Mouse (Mus musculus) forebrain, embryonic 14.5 days (tissue): ENCODE data around the gene Cecr2. TPM values are rescaled to one million over a fixed set of nuclear protein-coding genes. Genes with fewer than 3 reads are reported as not detected.
"Not testable (repeated sequence)": the region's sequence is repeated elsewhere in the genome, so short reads cannot be mapped to it uniquely, and the experiment has no call there.

Source experiments
- ATAC-seq: fragments of 200-750 bp; cut with Nextera tagmentation; 2 replicates; pipeline ENCODE4 v1.8.0; 2017; ENCODE audit warnings: mild to moderate bottlenecking, moderate library complexity
- DNase-seq: peaks from one replicate; pipeline ENCODE4 v3.0.0-alpha.2; 2015; ENCODE audit warnings: low spot score
- H3K27ac ChIP-seq: fragments of 300-500 bp; sonication (generic); 2 replicates; pipeline ENCODE4 v1.5.1; 2014; ENCODE audit warnings: low read depth, mild to moderate bottlenecking, control low read depth, low read length, moderate library complexity
- H3K27me3 ChIP-seq: fragments of 300-500 bp; sonication (generic); replicated peaks from 2 replicates; pipeline ENCODE4 v1.6.1; 2014; ENCODE audit warnings: low read length, control low read depth, mixed read lengths; ENCODE audit not compliant: control insufficient read depth, insufficient read depth
- H3K36me3 ChIP-seq: fragments of 300-500 bp; sonication (generic); 2 replicates; pipeline ENCODE4 v1.6.1; 2014; ENCODE audit warnings: low read length, control low read depth; ENCODE audit not compliant: control insufficient read depth, insufficient read depth
- H3K4me1 ChIP-seq: fragments of 300-500 bp; sonication (generic); 2 replicates; pipeline ENCODE4 v1.6.1; 2014; ENCODE audit warnings: antibody characterized with exemption, low read length, control low read depth; ENCODE audit not compliant: control insufficient read depth, insufficient read depth
- H3K4me2 ChIP-seq: fragments of 300-500 bp; sonication (generic); 2 replicates; pipeline ENCODE4 v1.6.1; 2014; ENCODE audit warnings: mild to moderate bottlenecking, control low read depth, low read length
- H3K4me3 ChIP-seq: fragments of 300-500 bp; sonication (generic); 2 replicates; pipeline ENCODE4 v1.5.1; 2014; ENCODE audit warnings: low read depth, low read length, control low read depth
- H3K9ac ChIP-seq: fragments of 300-500 bp; sonication (generic); 2 replicates; pipeline ENCODE4 v1.6.1; 2014; ENCODE audit warnings: mild to moderate bottlenecking, low read length, control low read depth, moderate library complexity
- H3K9me3 ChIP-seq: fragments of 300-500 bp; sonication (generic); replicated peaks from 2 replicates; pipeline ENCODE4 v1.6.1; 2016; ENCODE audit warnings: low read length, control low read depth, mixed read lengths; ENCODE audit not compliant: control insufficient read depth
- WGBS: fragments of 180-500 bp; shearing (Covaris S2); extraction: QIAGEN DNeasy Blood & Tissue Kit; methylation state at CpG from one replicate; pipeline ENCODE4 v1.1.7; 2014; 5-methylcytosine and 5-hydroxymethylcytosine counted together
- microRNA-seq: library from miRNA; unstranded; fragments of <30 nt; microRNA quantifications from one replicate; pipeline ENCODE4, GENCODE M21; 2016
- polyA plus RNA-seq: library from polyadenylated mRNA; unstranded; fragments of >200 nt; fragmentation: Nextera tagmentation; extraction: Ambion mirVana; gene quantifications from 2 replicates; pipeline ENCODE4 v1.2.1, GENCODE M21; 2014

Cecr2 gene
- polyA plus RNA-seq, 1 experiment from 2014 or later = 5.3 TPM

DNA sequence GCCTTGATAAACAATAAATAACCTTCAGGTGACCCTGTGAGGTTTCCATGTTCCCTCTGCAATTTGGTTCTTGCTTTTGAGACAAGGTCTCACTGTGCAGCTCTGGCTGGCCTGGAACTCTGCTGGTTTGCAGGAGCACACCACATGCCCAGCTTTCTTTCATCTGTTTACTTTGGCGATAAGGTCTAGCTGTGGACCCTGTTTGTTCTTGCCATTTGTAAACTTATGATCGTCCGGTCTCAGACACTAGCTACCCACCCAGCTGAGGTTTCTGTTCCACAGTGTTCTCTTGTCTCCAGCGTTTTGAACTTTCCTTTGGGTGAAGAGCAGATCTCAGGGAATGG, 141.5 kb downstream of the Cecr2 start:
- H3K9ac ChIP-seq = no peak overlapping the region
- no peak overlapping the region for H3K27ac ChIP-seq
- H3K4me3 ChIP-seq = no peak overlapping the region
- H3K4me1 ChIP-seq = no peaks in the 10 kb centered on the region
- 96% methylated on average over 4 of the region's 4 CpGs for WGBS
- DNase-seq (no peak), ATAC-seq (no peak)
- no peaks in the 10 kb centered on the region for H3K9me3 ChIP-seq
- H3K27me3 ChIP-seq = no peaks in the 10 kb centered on the region
- H3K4me2 ChIP-seq = no peak overlapping the region
- peaks cover 82% of the 10 kb centered on the region for H3K36me3 ChIP-seq

DNA sequence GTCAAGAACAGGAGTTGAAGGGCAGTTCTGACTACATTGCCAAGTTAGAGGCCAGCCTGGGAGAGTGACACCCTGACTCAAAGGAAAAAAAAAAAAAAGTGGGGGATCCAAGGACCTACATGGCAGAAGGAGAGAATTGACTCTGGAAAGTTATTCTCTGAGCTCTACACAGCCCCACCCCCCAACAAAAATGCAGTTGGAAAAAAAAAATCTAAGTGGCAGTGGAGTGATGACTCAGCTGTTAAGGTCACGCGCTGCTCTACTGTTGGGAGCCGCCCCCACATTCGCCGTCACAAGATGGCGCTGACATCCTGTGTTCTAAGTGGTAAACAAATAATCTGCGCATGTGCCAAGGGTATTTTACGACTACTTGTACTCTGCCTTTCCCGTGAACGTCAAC, 145.8 kb downstream of the Cecr2 start:
- not testable (repeated sequence) for H3K27ac ChIP-seq, H3K4me2 ChIP-seq, H3K27me3 ChIP-seq, H3K4me3 ChIP-seq, H3K9ac ChIP-seq, H3K9me3 ChIP-seq, DNase-seq, H3K4me1 ChIP-seq, ATAC-seq
- peaks cover 41% of the 10 kb centered on the region for H3K36me3 ChIP-seq
- 99% methylated on average over 7 of the region's 10 CpGs for WGBS

DNA sequence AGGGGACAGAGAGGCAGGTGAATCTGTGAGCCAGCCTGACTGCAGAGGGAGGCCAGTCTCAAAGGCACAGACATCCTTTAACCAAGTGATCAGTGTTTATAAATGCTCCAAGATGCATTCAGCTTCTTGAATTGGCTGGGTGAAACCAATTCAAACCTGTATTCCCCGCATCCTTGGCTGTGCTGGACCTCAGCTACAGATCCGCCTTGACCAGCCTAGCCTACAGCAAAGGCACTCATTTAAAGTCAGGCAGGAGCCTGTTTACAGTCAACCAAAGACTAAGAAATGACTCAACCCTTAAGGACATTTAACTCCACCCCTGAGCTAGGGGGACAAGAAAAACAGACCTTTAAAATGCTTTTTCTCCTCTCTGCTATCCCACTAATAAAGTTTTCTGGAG, 153.1 kb downstream of the Cecr2 start:
- Histone ChIP-seq H3K9ac (no peak overlapping the region), H3K36me3 (peaks cover 23% of the 10 kb centered on the region), H3K27ac (no peak overlapping the region), H3K4me3 (no peak overlapping the region), H3K27me3 (no peaks in the 10 kb centered on the region), H3K9me3 (no peaks in the 10 kb centered on the region), H3K4me1 (peaks cover 12% of the 10 kb centered on the region), H3K4me2 (no peak overlapping the region)
- no peak for ATAC-seq
- no peak for DNase-seq
- WGBS = 97% methylated on average over 2 of the region's 2 CpGs

DNA sequence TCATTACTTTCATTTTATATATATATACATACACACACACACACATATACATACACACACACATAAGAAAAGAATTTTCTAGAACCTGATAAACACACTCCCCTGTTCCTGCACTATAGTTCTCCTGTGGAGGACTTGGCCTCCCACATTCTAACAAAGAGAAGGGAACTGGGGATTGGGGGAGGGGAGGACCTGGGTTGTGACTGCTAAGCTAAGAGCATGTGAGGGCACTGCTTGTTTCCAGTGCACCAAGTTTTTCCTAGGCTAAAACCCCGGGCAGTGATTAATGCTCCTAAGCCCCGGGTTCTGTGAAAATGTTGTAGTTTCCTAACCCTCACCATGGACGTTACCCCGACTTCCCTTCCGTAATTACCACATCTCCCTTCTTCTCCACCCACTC, 154.0 kb downstream of the Cecr2 start:
- ATAC-seq = no peak
- WGBS = 93% methylated on average over 5 of the region's 5 CpGs
- H3K4me3 ChIP-seq = no peak overlapping the region

More for the DNA sequence above, 154.0 kb downstream of the Cecr2 start:
- no peaks in the 10 kb centered on the region for H3K27me3 ChIP-seq
- no peaks in the 10 kb centered on the region for H3K9me3 ChIP-seq
- H3K4me1 ChIP-seq = peaks cover 12% of the 10 kb centered on the region
- H3K4me2 ChIP-seq = no peak overlapping the region
- no peak for DNase-seq
- no peak overlapping the region for H3K27ac ChIP-seq
- no peak overlapping the region for H3K9ac ChIP-seq
- peaks cover 23% of the 10 kb centered on the region for H3K36me3 ChIP-seq

Small RNA genes within 50 kb of the gene (microRNA-seq; reads per million reads assigned to microRNA genes)
- not detected for gene Gm25193

Other genes with a start within 250 kb of the Cecr2 start
- 1.1 and 3.5 TPM in 2 replicates for gene Il17ra, start 203.1 kb upstream of the Cecr2 start, polyA plus RNA-seq
- 3.0 and 3.5 TPM in 2 replicates for gene Tmem121b, start 172.6 kb upstream of the Cecr2 start, polyA plus RNA-seq
- gene Hdhd5, start 135.1 kb upstream of the Cecr2 start, polyA plus RNA-seq = 9.0 and 10.4 TPM in 2 replicates
- 2.0 and 3.0 TPM in 2 replicates for gene Slc25a18, start 107.2 kb downstream of the Cecr2 start, polyA plus RNA-seq
- gene Atp6v1e1, start 156.4 kb downstream of the Cecr2 start, polyA plus RNA-seq = 255 and 275 TPM in 2 replicates
- 31.2 and 31.3 TPM in 2 replicates for gene Bcl2l13, start 169.8 kb downstream of the Cecr2 start, polyA plus RNA-seq